Mouse (Mus musculus): ENCODE results near the gene Ephb2.

DNA sequence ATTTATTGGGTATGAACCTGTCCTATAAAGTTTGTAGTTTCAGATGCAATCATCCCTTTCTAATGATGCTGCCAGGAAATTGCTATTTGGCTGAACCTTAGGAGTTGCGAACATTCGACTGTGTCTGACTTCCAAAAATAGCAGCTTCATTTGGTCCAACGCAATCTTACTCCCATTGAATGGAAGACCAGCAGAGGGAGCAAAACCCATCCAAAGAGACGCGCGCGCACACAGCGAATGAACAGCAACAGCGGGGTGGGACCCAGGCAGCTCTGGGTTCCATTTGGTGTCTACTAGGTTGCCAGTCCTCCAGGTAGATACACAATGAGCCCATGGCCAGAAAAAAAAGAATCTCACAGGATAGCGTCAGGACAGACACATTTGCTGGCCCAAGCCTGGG is 168.0 kb downstream of the Ephb2 start:
- TF ChIP-seq CTCF (conservative IDR thresholded peaks at IDR 0.05; ENCODE audit: insufficient read depth, insufficient read length, low read depth, low read length) (no peak), POLR2A (IDR thresholded peaks at IDR 0.05; ENCODE audit: low read depth, low read length) (no peak)
